Mouse (Mus musculus) gastrocnemius, postnatal 25 days (tissue): ENCODE results near the gene Mlst8. TPM values are rescaled to one million over a fixed set of nuclear protein-coding genes. Genes with fewer than 3 reads are reported as not detected.
"Not testable (repeated sequence)": the region's sequence is repeated elsewhere in the genome, so short reads cannot be mapped to it uniquely, and the experiment has no call there.

ENCODE experiments used
- DNase-seq: peaks from one replicate; pipeline ENCODE4 v3.0.0; 2022
- total RNA-seq, 2 experiments: library from RNA; stranded (reverse); gene quantifications; 1 replicate in 1 of 2; 2 replicates in 1 of 2; pipeline ENCODE4 v1.2.3; 2021

Mlst8 gene
- total RNA-seq, 2 experiments from 2014 or later = 10.5 to 11.7 TPM

- DNase-seq = peak; percentile 98
Measured at GRCm38 (mm10) chr17:24426471-24427169, 52.3 kb downstream of the Mlst8 start, which contains the start of gene Eci1. TSS of gene Eci1 (plus strand) at chr17:24426641.

GRCm38 (mm10) chr17:24425905-24426304, 53.0 kb downstream of the Mlst8 start:
- no peak for DNase-seq

- not testable (repeated sequence) for DNase-seq
Measured at GRCm38 (mm10) chr17:24425326-24425725, 53.6 kb downstream of the Mlst8 start.

- no peak for DNase-seq
Measured at GRCm38 (mm10) chr17:24424489-24424888, 54.4 kb downstream of the Mlst8 start.

Other genes with a start within 250 kb of the Mlst8 start
- gene Ccnf, start 227.6 kb downstream of the Mlst8 start, total RNA-seq = 1 to 10 TPM in 1 of 2 experiments, under 1 TPM in 1; 0.61 to 1.1 TPM
- gene Abca17, start 128.0 kb downstream of the Mlst8 start, total RNA-seq = not detected
- 1 to 10 TPM; 6.7 to 7.3 TPM for gene Abca3, start 127.1 kb downstream of the Mlst8 start, total RNA-seq
- 10 to 100 TPM; 47.3 to 50.6 TPM for gene Rnps1, start 64.5 kb downstream of the Mlst8 start, total RNA-seq
- 100 to 1,000 TPM; 134 to 161 TPM for gene Eci1, start 52.4 kb downstream of the Mlst8 start, total RNA-seq
- gene Dnase1l2, start 36.0 kb downstream of the Mlst8 start, total RNA-seq = 1 to 10 TPM; 1.0 to 1.5 TPM
- gene E4f1, start 8.8 kb downstream of the Mlst8 start, total RNA-seq = 10 to 100 TPM in 1 of 2 experiments, 1 to 10 TPM in 1; 9.4 to 10.2 TPM
- gene Pgp, start 8.7 kb downstream of the Mlst8 start, total RNA-seq = 10 to 100 TPM; 50.8 to 55.0 TPM
- gene Bricd5, start 5.2 kb downstream of the Mlst8 start, total RNA-seq = not detected
- gene Caskin1, start 9.5 kb upstream of the Mlst8 start, total RNA-seq = under 1 TPM; 0.10 to 0.11 TPM
- gene Traf7, start 48.9 kb upstream of the Mlst8 start, total RNA-seq = 10 to 100 TPM; 33.2 to 36.7 TPM
- gene Rab26, start 55.1 kb upstream of the Mlst8 start, total RNA-seq = under 1 TPM in 1 of 2 experiments, not detected in 1; 0.23 TPM
- 10 to 100 TPM; 20.2 to 21.1 TPM for gene Pkd1, start 70.8 kb upstream of the Mlst8 start, total RNA-seq
- 10 to 100 TPM; 65.8 to 67.8 TPM for gene Tsc2, start 153.6 kb upstream of the Mlst8 start, total RNA-seq
- 1 to 10 TPM; 2.6 to 4.2 TPM for gene Nthl1, start 153.6 kb upstream of the Mlst8 start, total RNA-seq
- 10 to 100 TPM; 36.6 to 41.8 TPM for gene Slc9a3r2, start 171.2 kb upstream of the Mlst8 start, total RNA-seq
- not detected for gene Npw, start 179.4 kb upstream of the Mlst8 start, total RNA-seq
- gene Zfp598, start 190.6 kb upstream of the Mlst8 start, total RNA-seq = 10 to 100 TPM; 17.7 to 20.2 TPM
- not detected for gene Syngr3, start 210.9 kb upstream of the Mlst8 start, total RNA-seq
- gene Gfer, start 217.1 kb upstream of the Mlst8 start, total RNA-seq = 10 to 100 TPM; 24.1 to 30.1 TPM
- gene Noxo1, start 217.2 kb upstream of the Mlst8 start, total RNA-seq = under 1 TPM; 0.59 to 0.61 TPM
- 10 to 100 TPM; 14.7 to 15.6 TPM for gene Tbl3, start 228.6 kb upstream of the Mlst8 start, total RNA-seq
- gene Rnf151, start 239.0 kb upstream of the Mlst8 start, total RNA-seq = not detected
- gene Rps2, start 239.0 kb upstream of the Mlst8 start, total RNA-seq = 100 to 1,000 TPM; 564 to 585 TPM
- 100 to 1,000 TPM; 493 to 532 TPM for gene Ndufb10, start 245.4 kb upstream of the Mlst8 start, total RNA-seq
- 100 to 1,000 TPM; 723 to 775 TPM for gene Rpl3l, start 248.7 kb upstream of the Mlst8 start, total RNA-seq